ENCODE assay signal across 9 mouse cellular contexts in the genomic region with DNA sequence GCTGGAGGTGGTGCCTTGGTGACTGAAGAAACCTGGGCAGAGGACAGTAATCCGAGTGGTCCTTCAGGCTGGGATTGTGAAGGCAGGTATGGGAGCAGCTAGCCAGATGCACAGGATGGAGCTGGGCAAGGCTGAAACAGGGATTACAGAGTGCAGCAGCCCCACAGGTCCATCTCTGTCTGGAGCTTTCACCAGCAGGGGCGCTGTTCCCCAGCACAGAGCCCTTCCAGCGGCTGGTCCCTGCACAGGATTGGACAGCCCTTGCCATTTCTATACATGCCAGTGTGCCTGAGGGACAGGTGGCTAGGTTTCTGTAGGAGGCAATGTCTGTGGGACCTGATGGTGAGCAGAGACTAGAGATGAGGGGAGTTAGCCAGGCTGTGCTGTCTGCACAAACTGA.
A peak's percentile ranks its signal among the peaks of the same experiment; 100 is the strongest.
DNase-seq lines count a peak whose midpoint lies in the region; ATAC-seq and TF ChIP-seq lines count a peak whose summit lies in the region.
"Had no signal": no experiment of that assay in that cellular context is flagged by ENCODE, and none has a peak within 500 bp of the region (broad histone marks: within the 10 kb centered on the region; RNA-seq: fewer than 3 reads in every experiment).

No protein-coding gene starts in this region.

- DNase-seq in gastrocnemius, adult 2 months = peak; percentile 40
- DNase-seq in gastrocnemius, adult 18-20 months (ENCODE audit: low spot score) = no peak
- peak; percentile 80 for DNase-seq in right cerebral cortex, postnatal 14 days
- DNase-seq in right cerebral cortex, postnatal 36 days (ENCODE audit: low spot score in 2 of 2) = no peak
- DNase-seq in cerebellum, postnatal 36 days = peak; percentile 49 to 57
- DNase-seq in induced T-regulatory cell, adult 2 months (ENCODE audit: low read depth) = peak; percentile 8
- DNase-seq in MN1 (ENCODE audit: low spot score) = no peak

- no peak overlapping the region for H3K4me3 ChIP-seq in gastrocnemius, adult 2 months
- H3K4me3 ChIP-seq: stomach, embryonic 15.5 days had no signal

- intact Hi-C loops in gastrocnemius, adult 2 months (cut with DNase I) = no loop called here

- TF ChIP-seq CTCF in gastrocnemius, adult 2 months (IDR thresholded peaks at IDR 0.05) = peak; percentile 64

- peak; percentile 68 for ATAC-seq in megakaryocyte progenitor cell, adult 5-6 weeks (replicated peaks; ENCODE audit: poor library complexity)

- no peak overlapping the region for H3K27ac ChIP-seq in gastrocnemius, adult 2 months
- H3K27ac ChIP-seq: stomach, embryonic 15.5 days had no signal

Comparison
In these comparisons a context has a peak if more than half of its experiments do, and no peak if none do; other contexts are left out.
1. DNase-seq: peak in gastrocnemius, adult 2 months (single experiment), right cerebral cortex, postnatal 14 days (single experiment), cerebellum, postnatal 36 days (2 of 2) and induced T-regulatory cell, adult 2 months (single experiment); none in gastrocnemius, adult 18-20 months (single experiment), right cerebral cortex, postnatal 36 days (0 of 2) and MN1 (single experiment).